ENCODE assay signal across 8 mouse cellular contexts in genomic region chr1:176997711-176998689, GRCm38 (mm10).
DNase-seq lines count a peak whose midpoint lies in the region; ATAC-seq and TF ChIP-seq lines count a peak whose summit lies in the region.

No protein-coding gene starts in this region.

- WGBS in cerebellum, adult 2 months = 53% methylated on average over 33 of the region's 33 CpGs
- 17% methylated on average over 33 of the region's 33 CpGs for WGBS in midbrain, embryonic 12.5 days

- no peaks in the 10 kb centered on the region for H3K9me3 ChIP-seq in midbrain, embryonic 12.5 days

- H3K4me3 ChIP-seq in cerebellum, adult 2 months (replicated peaks; ENCODE audit: insufficient read depth, low read depth, low read length) = no peak overlapping the region
- peak overlapping the region; percentile 21 for H3K4me3 ChIP-seq in midbrain, embryonic 12.5 days

- no peak for TF ChIP-seq CTCF in cerebellum, adult 2 months (IDR thresholded peaks at IDR 0.05; ENCODE audit: borderline replicate concordance, insufficient read depth, low read depth, low read length)

- H3K27ac ChIP-seq in cerebellum, adult 2 months (ENCODE audit: insufficient read depth, low read length) = no peak overlapping the region
- peak overlapping the region; percentile 94 for H3K27ac ChIP-seq in midbrain, embryonic 12.5 days (replicated peaks)

- no peaks in the 10 kb centered on the region for H3K36me3 ChIP-seq in midbrain, embryonic 12.5 days

- peak; percentile 38 to 57 for DNase-seq in cerebellum, adult 2 months
- no peak for DNase-seq in cerebellum, adult 9-11 months
- peak; percentile 55 for DNase-seq in embryo, embryonic 9.5 days (ENCODE audit: extremely low spot score)
- peak; percentile 58 for DNase-seq in kidney, adult 18-20 months
- DNase-seq in layer of hippocampus, adult 9-10 months (ENCODE audit: low spot score) = no peak
- no peak for DNase-seq in left cerebral cortex, adult 8-10 months (ENCODE audit: low spot score in 2 of 2)
- DNase-seq in spleen, postnatal 4 days (ENCODE audit: low spot score in 2 of 2) = no peak

- TF ChIP-seq POLR2A in cerebellum, adult 2 months (IDR thresholded peaks at IDR 0.05; ENCODE audit: borderline replicate concordance, insufficient read depth, low read length) = no peak

- ATAC-seq in midbrain, embryonic 12.5 days (ENCODE audit: low FRiP score, low read depth) = peak; percentile 63

- peaks cover 6% of the 10 kb centered on the region for H3K4me1 ChIP-seq in cerebellum, adult 2 months (ENCODE audit: control insufficient read depth, insufficient read depth, low read length)
- H3K4me1 ChIP-seq in midbrain, embryonic 12.5 days = peaks cover 79% of the 10 kb centered on the region

- peak overlapping the region; percentile 46 for H3K9ac ChIP-seq in midbrain, embryonic 12.5 days (replicated peaks)

- no peaks in the 10 kb centered on the region for H3K27me3 ChIP-seq in cerebellum, adult 2 months (ENCODE audit: control insufficient read depth, insufficient read depth, low read length)
- no peaks in the 10 kb centered on the region for H3K27me3 ChIP-seq in midbrain, embryonic 12.5 days

- peak overlapping the region; percentile 47 for H3K4me2 ChIP-seq in midbrain, embryonic 12.5 days (replicated peaks)

Comparison
In these comparisons a context has a peak if more than half of its experiments do, and no peak if none do; other contexts are left out.
1. DNase-seq: peak in cerebellum, adult 2 months (2 of 2), embryo, embryonic 9.5 days (single experiment) and kidney, adult 18-20 months (single experiment); none in cerebellum, adult 9-11 months (single experiment), layer of hippocampus, adult 9-10 months (single experiment), left cerebral cortex, adult 8-10 months (0 of 2) and spleen, postnatal 4 days (0 of 2).